Mouse (Mus musculus): Measurements from ENCODE around the gene Helz2.

The Helz2 gene

GRCm38 (mm10) chr2:181237251-181238014 lies 4.4 kb downstream of the Helz2 start:
- no peak for DNase-seq

DNA sequence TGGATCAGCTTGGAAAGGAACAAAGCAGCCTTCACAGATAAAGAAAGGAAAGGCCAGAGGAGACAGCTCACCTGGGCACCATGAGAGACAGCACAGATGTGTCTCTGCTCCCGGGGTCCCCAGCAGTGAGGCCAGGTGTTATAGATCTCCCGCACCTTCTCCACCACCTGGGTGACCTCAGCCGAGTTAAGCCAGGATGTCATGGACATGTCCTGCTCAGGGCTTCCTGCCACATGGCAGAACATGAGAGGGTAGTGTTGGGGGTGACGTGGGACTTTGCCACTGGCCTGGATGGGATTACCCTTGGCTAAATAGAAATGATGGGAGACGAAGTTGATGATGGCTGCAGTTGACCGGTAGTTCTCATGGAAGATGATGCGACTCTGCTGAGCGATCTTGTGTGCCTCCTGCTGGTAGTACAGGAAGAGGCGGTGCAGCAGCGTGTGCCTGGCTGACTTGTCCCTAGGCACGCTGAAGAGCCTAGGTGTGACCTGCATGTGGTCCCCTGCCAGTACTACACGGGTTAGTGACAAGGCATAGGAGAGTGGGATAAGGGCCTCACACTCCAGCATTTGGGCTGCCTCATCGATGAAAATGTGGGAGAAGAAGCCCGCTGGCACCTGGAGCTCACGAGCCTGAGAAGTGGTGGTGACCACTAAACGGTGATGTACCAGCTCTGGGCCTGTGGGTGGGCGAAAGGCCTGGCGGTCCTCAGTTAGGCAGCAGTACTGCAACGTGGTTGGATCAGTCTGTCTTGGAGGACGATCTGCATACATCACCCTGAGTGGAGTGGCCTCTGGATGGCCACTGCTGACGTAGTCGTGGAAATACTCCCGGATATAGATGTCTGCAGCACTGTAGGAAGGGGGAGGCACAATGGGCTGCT lies 5.9 kb downstream of the Helz2 start:
- no peak for DNase-seq

GRCm38 (mm10) chr2:181234680-181235079 lies 7.1 kb downstream of the Helz2 start:
- no peak for DNase-seq

DNA sequence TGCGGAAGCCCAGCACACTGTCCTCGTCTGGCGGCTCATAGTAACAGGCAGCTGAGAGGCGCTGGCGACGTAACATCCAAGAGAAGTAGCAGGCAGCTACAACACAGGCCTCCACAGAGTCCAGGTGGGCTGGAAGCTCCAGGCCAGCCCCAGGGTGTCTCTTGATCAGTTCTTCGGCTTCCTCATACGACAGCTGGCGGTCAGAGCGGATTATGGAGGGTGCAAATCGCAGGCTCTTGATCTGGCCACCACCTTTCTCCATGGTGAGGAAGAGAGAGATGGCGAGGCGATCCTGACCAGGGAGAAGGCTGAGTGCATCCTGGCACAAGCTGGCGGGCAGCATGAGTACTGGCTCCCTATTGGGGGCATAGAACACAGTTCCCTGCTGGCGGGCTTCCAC lies 8.4 kb downstream of the Helz2 start:
- DNase-seq: no peak

DNA sequence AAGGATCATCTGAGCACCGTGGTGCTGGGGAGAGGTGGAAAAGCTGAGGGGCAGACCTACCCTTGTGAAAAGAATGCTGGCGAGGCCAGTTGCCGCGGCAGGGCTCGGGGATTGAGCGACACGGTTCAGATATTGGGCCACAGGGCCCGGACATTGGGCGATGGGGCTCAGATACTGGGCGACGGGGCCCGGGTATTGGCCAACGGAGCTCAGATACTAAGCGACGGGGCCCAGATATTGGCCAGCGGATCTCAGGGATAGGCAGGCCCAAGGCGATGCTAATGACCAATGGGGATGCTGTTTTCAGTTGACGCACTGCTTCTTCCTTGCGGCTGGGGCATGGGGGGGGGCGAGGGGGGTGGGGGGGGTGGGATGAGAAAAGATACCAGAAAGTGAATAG lies 10.7 kb downstream of the Helz2 start:
- peak; percentile 62 for DNase-seq

DNA sequence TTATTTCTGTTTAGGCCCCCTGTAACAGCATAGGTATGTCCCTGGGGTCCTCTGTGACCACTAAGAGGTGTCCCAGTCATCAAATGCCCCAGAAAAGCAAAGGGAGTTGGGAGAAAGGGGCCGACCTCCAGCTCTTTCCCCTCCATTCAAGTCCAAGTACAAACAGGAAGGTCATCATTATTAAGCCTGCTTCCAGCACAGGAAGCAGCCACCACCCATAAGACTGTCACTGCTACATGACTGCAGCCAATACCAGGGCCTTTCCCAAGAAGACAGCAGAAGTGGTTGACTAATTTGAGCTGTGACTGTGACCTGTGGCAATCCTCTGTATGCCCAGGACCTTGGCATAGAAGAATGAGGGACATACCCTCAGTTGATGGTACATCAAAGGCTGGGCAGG lies 13.5 kb downstream of the Helz2 start:
- DNase-seq: no peak

DNA sequence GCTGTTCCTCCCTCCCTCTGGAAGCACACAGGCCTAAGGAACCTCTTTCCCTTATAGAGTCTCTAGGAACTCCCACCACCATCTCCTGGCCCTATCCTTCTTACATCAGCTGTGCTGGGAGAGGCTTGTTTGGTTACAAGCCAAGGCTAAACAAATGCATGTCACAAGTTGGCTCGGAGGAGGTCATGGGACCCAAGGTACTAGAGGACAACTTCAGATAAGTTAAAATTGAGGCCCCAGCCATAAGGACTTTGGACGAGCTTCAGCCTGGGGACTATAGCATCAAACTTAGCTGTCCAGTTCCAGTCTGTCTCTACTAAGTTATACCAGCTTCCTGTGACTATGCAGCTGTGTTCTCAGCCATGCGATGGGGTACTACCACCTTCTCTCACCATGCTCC lies 14.7 kb downstream of the Helz2 start:
- DNase-seq: no peak

DNA sequence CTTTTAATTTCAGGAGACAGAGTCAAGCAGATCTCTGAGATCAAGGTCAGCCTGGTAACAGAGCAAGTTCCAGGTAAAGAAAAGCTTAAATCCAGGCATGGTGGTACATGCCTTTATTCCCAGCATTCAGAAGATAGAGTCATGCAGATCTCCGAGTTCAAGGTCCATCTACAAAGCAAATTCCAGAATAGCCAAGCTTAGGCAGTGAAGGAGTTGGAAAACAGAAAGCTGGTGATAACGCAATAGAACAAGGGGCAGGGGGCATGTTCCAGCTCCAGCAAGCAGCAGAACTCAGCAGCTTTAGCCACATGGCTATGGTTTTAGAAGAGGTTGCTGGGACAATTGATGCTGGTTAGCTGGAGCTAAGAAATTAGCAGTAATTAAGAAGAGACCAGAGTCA lies 16.8 kb downstream of the Helz2 start:
- DNase-seq: no peak

DNA sequence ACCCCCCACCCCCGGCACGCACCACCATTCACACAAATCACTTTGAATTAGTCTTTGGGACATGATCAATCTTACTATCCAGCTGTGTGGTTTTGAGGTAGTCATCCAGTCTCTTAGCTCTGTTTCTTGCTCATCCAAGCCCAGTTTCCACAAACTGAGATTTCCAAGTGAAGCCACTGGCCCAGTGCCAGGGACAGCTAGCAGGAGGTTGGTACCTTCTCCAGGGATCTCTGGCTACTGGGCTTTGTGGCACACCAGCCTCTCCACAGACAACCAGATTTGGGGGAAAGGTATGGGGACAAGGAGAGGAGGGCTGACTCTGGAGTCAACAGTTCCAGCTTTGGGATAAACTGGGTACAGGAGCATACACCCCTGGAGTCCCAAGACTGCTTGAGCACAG lies 21.5 kb downstream of the Helz2 start:
- peak; percentile 33 for DNase-seq

- DNase-seq: peak; percentile 66
Measured at GRCm38 (mm10) chr2:181219538-181220216, 22.1 kb downstream of the Helz2 start, which contains the start of gene Fndc11. Fndc11 (plus strand) TSS chr2:181220013.

- no peak for DNase-seq
Measured at GRCm38 (mm10) chr2:181218881-181219485, 22.8 kb downstream of the Helz2 start.

DNA sequence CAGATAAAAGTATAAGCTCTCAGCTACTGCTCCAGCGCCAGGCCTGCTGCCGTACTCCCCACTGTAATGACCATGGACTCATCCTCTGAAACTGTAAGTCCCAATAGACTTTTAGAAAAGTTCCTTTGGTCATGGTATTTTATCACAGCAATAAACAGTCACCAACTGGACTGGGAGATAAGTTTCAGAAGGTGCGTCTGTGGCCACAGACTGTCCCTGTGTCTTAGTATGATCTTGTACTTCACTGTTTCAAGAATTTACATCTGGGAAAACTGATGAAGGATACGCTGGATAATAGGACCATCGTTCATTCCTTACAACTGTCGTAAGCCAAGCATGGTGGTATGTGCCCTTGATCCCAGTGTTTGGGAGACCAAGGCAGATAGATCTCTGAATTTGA lies 25.8 kb downstream of the Helz2 start:
- DNase-seq: no peak

DNA sequence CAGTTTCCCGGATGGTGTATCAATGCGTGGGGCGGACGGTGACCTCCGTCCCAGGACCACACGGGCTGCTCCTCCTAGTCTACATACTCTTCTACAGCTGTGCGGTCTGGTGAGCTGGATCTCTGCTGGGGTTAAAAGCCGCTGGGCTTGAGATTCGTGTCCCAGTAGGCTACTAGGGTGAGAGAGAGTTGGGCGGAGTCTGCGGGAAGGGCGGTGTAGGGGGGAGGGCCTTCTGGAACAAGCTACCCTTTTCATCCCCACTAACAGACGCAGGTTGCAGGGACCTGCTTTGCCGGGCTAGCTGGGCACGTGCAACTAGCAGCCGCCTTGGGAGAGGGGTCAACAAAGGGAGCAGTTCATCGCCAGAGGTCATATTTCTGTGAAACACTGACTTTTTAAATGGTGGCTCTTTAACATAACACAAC lies 28.8 kb downstream of the Helz2 start, which contains the start of gene Srms:
Gene Srms (minus strand): TSS at position 165 of the 425 bp plus-strand sequence.
- no peak for DNase-seq

GRCm38 (mm10) chr2:181212389-181213020 lies 29.3 kb downstream of the Helz2 start:
- DNase-seq: no peak

- DNase-seq: no peak
Measured at GRCm38 (mm10) chr2:181206118-181206517, 35.7 kb downstream of the Helz2 start.

- no peak for DNase-seq
Measured at GRCm38 (mm10) chr2:181205678-181206077, 36.1 kb downstream of the Helz2 start.

GRCm38 (mm10) chr2:181202886-181203285 lies 38.9 kb downstream of the Helz2 start:
- DNase-seq: no peak

- no peak for DNase-seq
Measured at GRCm38 (mm10) chr2:181202422-181202821, 39.4 kb downstream of the Helz2 start, which contains the start of gene Ptk6. Ptk6 (minus strand) TSS chr2:181202789.

DNA sequence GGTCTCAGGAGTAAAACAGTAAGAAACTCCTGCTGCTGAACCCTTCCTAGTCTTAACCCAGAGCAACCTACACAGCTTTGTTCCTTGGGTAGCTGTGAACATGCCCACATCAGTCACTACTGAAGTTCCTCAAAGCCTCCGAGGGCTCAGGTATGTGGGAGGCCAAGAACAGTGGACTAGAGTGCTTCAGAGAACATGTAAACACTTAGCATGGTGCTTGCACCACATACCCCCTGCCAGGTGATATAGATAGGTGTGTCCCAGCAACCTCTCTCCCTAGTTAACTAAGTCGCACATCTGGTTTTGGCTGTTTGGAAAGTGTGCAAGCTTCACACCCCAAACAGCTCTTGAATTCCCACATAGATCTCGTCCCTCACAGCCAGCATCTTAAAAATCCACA lies 40.2 kb downstream of the Helz2 start:
- DNase-seq: no peak

DNA sequence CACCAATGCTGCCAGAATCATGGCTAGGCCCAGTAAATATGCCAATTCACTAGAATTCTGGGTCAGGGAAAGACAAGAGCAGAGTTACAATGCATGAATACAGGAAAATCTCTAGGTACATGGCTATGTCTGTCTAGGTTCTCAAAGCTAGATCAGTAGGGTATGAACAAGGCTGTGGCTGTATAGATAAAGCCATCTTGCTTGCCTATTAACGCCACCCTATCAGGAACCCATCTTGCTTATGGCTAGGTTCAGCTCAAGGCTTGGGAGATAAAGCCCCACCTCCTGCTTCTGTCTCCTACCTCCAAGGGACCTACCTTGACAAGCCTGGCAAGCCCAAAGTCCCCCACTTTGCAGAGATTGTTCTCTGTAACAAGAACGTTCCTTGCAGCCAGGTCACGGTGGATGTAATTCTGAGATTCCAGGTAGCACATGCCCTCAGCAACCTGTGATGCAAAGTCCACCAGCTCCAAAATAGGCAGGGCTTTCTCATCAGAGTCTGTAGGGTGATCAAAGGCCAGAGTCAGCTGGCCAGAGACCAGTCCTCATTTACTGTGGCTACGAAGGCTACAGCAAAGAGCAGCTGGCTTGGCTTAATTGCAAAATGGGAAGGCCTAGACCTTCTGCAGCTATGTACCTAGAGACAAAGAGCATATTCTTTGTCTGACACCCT lies 45.1 kb downstream of the Helz2 start:
- no peak for DNase-seq

DNA sequence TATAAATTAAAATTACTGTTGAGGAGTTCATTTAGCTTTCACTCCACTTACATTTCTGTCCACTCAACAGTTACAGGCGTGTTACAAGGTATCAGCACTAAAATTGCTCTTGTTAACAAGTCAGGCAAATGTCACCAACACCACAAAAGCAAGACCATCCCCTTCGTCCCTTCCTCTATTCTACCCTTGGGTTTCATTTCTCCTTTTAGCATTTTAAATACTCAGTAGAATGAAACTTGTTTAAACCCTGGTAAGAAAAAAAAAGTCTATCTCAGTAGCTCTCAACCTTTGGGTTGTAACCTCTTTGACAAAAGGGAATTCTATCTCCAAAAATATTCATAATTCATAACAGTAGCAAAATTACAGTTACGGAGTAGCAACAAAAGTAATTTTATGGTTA lies 48.8 kb downstream of the Helz2 start:
- no peak for DNase-seq

GRCm38 (mm10) chr2:181191936-181192335 lies 49.9 kb downstream of the Helz2 start:
- DNase-seq: no peak

Measured in cerebellum, adult 9-10 months (tissue).